Mouse (Mus musculus) adrenal gland, adult 18-20 months (tissue): ENCODE measurements around the gene Galnt4. TPM values are rescaled to one million over a fixed set of nuclear protein-coding genes. Genes with fewer than 3 reads are reported as not detected.

Source experiments
- DNase-seq, 2 experiments: peaks; one replicate each; pipeline ENCODE4 v3.0.0; 2021 to 2022; ENCODE audit warnings: low spot score in 2 of 2
- long read RNA-seq, 2 experiments: library from polyadenylated mRNA; stranded (forward); transcript quantifications; one replicate each; pipeline ENCODE4 v2.0.0; 2021
- total RNA-seq, 2 experiments: library from RNA; stranded (reverse); gene quantifications; 1 replicate in 1 of 2; 2 replicates in 1 of 2; pipeline ENCODE4 v1.2.3; 2021

Galnt4 gene
- total RNA-seq = 1 to 10 TPM; 4.0 to 6.3 TPM
- long read RNA-seq, experiment 1, full-length matches to known transcripts = 6 of 6 reads
- long read RNA-seq, experiment 1, partial matches to known transcripts = 0 of 6 reads
- long read RNA-seq, experiment 1, other reads (novel, unspliced or antisense) = 0 of 6 reads
- long read RNA-seq, experiment 2, full-length matches to known transcripts = 7 of 7 reads
- long read RNA-seq, experiment 2, partial matches to known transcripts = 0 of 7 reads
- long read RNA-seq, experiment 2, other reads (novel, unspliced or antisense) = 0 of 7 reads

GRCm38 (mm10) chr10:99107964-99108363, at the start of gene Galnt4:
Gene Galnt4, plus strand, starts transcription at chr10:99108159.
- DNase-seq = peak; percentile 70 to 78

DNA sequence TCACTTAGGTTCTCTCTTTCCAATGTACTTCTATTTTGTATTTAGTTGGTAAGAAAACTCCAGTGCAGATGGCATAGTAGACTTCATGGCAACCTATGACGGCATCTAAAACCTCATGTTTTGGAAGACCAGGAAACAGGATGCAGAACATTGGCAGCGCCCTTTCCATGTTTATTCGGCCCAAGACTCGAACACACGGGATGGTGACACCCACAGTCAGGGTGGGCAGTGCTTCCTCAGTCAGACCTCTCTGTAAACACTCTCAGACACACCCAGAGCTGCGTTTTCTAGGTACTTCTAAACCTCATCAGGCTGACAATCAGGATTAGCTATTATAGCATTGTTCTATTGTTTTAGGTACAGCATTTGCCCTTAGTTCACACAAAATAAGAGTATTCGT, 47.4 kb upstream of the Galnt4 start:
- DNase-seq = no peak

GRCm38 (mm10) chr10:99061418-99061817, 46.5 kb upstream of the Galnt4 start:
- DNase-seq = no peak

DNA sequence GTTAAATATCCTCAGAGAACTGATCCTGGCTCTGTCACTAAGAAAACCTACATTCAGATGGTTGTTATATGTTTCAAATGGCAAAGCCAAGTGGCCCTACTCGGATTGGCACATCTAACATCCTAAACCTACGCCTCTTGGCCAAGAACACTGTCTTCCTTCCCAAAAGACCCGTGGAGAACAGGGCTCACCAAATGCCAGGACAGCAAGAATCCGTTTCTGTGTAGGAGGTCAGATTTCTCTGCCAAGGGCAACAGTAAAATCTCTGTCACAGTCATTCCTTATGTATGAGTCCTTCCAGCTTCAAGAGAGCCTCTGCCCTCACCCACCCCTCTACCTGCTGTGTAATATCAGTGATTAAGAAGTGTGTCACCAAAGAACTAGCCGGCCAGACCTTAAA, 45.4 kb upstream of the Galnt4 start:
- DNase-seq = no peak

DNA sequence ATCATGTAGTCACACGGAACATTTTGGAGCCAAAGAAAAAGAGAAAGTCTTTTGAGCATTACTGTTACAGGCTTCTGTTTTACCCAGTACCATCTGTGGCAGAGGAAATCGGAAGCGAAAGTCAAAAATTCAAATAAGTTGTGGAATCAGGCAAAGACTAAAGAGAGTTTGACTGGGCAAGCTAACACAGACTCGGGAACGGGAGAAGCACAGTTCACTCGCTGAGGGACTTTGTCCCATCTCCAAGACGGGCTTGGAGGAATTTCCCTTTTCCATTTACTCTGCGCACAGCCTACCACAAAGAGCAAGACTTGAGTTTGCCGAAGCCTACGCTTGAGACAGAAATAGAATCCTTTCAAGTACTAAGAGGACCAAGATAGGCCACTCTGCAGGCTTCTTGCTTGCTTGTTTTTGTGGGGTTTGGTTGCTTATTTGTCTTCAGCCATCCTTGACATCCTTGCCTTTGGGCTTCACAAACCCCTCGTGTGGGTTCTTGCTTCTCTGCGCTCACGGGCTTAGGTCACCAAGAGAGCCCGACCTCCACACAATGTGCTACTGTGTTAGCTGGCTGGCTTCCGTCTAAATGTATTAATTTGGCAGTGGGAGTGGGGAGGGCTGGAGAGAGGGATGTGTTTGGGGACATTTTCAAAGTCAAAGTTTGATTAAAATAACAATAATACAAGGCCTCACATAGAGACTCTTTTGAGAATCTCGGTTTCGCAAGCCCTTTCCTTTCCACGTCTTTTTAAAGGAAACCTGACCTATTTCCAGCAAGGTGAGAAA, 31.7 kb upstream of the Galnt4 start:
- no peak for DNase-seq

DNA sequence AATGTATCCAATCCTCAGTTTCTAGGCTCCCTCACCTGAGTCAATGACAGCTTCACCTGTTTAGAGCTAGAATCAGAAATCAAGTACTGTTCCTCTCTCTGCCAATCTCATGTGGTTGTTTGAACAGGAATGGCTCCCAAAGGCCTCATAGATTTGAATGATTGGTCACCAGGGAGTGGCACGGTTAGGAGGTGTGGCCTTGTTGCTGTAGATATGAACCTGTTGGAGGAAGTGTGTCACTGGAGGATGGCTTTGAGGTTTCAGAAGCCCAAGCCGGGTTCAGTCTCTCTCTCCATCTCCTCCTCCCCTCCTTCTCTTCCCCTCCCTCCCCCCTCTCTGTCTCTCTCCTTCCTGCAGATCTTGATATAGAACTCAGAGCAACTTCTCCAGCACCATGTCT, 29.3 kb upstream of the Galnt4 start:
- no peak for DNase-seq

GRCm38 (mm10) chr10:99081569-99081990, 26.4 kb upstream of the Galnt4 start:
- DNase-seq = no peak

- peak; percentile 41 to 58 for DNase-seq
These were observed 24.4 kb upstream of the Galnt4 start for GRCm38 (mm10) chr10:99083431-99084003.

DNA sequence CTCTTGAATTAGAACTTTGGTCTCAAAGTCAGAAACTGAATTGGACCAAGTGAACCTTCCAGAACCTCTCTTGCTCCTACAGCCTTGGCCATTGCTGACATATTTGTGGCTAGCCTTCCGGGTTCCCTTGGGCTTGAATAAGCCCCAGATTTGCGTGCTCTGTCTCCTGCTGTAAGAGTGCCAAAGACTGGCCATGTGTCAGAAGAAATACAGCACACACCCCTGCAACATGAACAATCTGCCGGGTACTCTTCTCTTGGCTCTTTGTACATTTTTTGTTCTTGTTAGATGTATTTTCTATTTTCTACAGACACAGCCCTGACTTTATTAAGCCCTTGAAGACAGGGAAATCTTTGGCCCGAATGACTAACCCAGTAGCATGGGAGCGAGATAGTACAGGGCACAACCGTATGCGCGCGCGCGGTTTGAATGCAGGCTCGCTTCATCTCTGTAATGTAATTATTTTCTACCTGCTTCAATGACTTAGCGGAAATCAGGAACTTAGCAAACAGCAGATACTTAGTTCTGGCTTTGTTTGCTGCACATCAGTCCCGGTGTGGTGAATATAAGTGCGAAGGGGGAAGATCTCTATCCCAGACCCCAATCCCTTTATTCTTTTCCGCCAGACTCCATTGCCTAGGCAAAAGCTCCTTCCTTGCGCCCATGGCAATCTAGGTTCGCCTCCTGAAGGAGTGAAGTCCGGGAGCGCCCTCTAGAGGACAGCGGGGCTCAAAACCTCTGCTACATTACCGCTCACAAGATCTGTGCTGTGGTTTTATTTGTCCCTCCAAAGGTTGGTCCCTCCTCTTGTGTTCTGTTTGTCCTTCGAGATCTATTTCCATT, 23.3 kb upstream of the Galnt4 start:
- DNase-seq = peak; percentile 86 to 89

DNA sequence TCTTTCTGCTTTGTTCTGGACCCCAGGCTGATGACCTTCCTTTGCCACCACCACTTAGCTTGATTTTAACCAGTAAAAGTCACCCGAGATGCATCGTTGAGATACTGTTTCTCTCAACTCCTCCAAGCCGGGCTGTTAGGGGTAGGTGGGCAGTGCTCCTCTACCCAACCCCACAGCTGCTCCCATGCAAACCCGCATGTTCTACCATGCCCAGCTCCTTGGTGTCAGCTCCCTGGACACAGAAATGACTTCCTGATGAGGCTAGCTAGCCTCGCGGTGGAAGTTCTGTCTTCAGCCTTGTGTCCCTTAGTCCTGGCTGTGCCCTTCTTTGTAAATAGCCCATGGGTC, 22.7 kb upstream of the Galnt4 start:
- DNase-seq = no peak

DNA sequence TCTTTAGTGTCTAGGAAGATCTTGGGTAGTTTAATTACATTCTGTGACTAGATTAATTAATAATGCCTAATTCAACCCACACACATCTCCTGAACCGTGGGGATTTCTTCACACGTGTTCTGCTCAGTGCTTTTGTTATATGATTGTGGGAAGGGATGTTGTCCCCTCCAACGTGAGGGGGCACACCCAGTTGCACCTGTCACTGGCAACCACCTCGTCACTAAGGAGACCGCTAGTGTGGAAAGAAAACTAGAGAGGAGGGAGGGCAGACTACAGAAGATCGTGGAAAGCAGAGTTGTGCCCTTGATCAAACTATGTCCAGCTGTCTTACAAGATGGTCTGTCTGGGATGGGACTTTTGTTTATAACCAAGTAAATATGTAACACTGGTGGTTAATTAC, 21.9 kb upstream of the Galnt4 start:
- DNase-seq = no peak

DNA sequence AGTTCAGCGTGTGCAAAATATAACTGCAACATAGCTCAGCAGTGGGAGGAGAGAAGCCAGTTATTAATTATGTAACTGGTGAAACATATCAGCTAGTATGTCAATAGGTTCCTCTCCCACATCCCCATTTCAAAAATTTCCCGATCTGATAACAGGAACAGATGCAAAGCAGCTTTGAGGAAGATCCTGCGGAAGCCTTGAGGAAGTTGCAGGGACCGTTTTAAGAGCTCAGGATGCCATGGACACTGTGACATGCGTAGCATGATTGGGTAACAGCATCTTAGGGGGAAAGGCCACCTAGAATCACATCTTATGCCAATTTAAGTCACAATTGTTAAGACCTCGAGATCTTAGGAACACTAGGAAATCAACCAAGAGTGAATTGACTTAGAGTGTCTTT, 18.1 kb upstream of the Galnt4 start:
- no peak for DNase-seq

GRCm38 (mm10) chr10:99093364-99093763, 14.6 kb upstream of the Galnt4 start:
- DNase-seq = no peak

DNA sequence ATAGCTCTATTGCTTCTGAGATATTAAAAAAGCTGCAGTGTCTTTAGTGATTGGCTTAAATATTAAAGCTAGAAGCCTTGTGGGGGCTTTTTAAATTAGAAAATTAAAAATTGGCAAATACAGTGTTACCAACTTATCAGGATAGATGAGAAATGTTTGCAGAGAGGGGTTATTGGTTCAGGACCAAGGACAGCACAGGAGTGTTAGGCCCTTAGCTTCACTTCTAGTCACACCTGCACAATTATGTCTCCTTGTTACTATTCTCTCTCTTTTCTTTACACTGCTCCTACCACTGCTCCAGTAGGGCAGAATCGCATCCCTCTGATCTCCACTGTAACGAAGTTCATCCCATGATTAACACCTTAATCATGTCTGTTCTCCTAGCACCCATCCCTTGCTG, 12.8 kb upstream of the Galnt4 start:
- DNase-seq = no peak

GRCm38 (mm10) chr10:99097374-99097773, 10.6 kb upstream of the Galnt4 start:
- peak; percentile 30 to 46 for DNase-seq

- no peak for DNase-seq
These were observed 2.4 kb upstream of the Galnt4 start for GRCm38 (mm10) chr10:99105522-99105921.

DNA sequence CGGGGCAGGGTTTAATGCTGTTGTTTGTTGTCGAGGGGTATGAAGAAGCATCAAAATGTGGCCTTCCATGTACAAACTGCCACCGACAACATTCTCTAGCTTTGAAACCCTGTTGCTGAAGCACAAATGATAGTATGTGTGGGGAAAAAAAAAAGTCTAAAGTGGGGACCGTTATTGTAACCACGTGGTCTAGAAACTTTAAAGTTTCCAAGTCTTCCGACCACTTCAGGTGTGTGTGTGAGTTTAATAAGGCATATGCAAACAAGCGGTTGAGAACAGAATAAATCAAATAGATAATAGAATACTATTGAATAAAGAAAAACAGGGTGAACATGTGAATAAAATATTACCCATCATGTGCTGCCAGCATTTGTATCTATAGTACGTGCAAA, 1.7 kb upstream of the Galnt4 start:
- DNase-seq = no peak

- peak; percentile 82 for DNase-seq
These were observed 992 bp upstream of the Galnt4 start, which contains the start of gene Poc1b for GRCm38 (mm10) chr10:99106703-99107631. Gene Poc1b, plus strand, starts transcription at chr10:99107036.

- no peak for DNase-seq
These were observed 548 bp downstream of the Galnt4 start for GRCm38 (mm10) chr10:99108431-99108982.

- no peak for DNase-seq
These were observed 5.6 kb downstream of the Galnt4 start for GRCm38 (mm10) chr10:99113533-99113932.
